Mouse (Mus musculus) intestine, embryonic 14.5 days (tissue): Measurements from ENCODE around the gene Olfr222. TPM values are rescaled to one million over a fixed set of nuclear protein-coding genes. Genes with fewer than 3 reads are reported as not detected.
A peak's percentile ranks its signal among the peaks of the same experiment; 100 is the strongest.

ENCODE experiments used
- ATAC-seq: fragments of 200-750 bp; cut with Nextera tagmentation; replicated peaks from 2 replicates; pipeline ENCODE4 v1.8.0; 2017; ENCODE audit warnings: low read depth, moderate number of reproducible peaks, moderate TSS enrichment, moderate library complexity; ENCODE audit not compliant: low FRiP score, low TSS enrichment
- DNase-seq: peaks from one replicate; pipeline ENCODE4 v3.0.0-alpha.2; 2018; ENCODE audit warnings: low spot score
- H3K27ac ChIP-seq: fragments of 300-500 bp; sonication (generic); 2 replicates; pipeline ENCODE4 v1.5.1; 2014; ENCODE audit warnings: low read depth, mild to moderate bottlenecking, control low read depth
- H3K27me3 ChIP-seq: fragments of 300-500 bp; sonication (generic); replicated peaks from 2 replicates; pipeline ENCODE4 v1.6.1; 2014; ENCODE audit warnings: low read length, control low read depth; ENCODE audit not compliant: control insufficient read depth, insufficient read depth
- H3K36me3 ChIP-seq: fragments of 300-500 bp; sonication (generic); 2 replicates; pipeline ENCODE4 v1.6.1; 2014; ENCODE audit warnings: low read length, control low read depth; ENCODE audit not compliant: control insufficient read depth, insufficient read depth
- H3K4me1 ChIP-seq: fragments of 300-500 bp; sonication (generic); replicated peaks from 2 replicates; pipeline ENCODE4 v1.6.1; 2014; ENCODE audit warnings: low read length, control low read depth, mixed read lengths; ENCODE audit not compliant: control insufficient read depth, insufficient read depth
- H3K4me2 ChIP-seq: fragments of 300-500 bp; sonication (generic); 2 replicates; pipeline ENCODE4 v1.6.1; 2014; ENCODE audit warnings: low read length
- H3K4me3 ChIP-seq: fragments of 300-500 bp; sonication (generic); 2 replicates; pipeline ENCODE4 v1.5.1; 2014; ENCODE audit warnings: low read depth, low read length, control low read depth, mixed read lengths
- H3K9ac ChIP-seq: fragments of 300-500 bp; sonication (generic); 2 replicates; pipeline ENCODE4 v1.6.1; 2014; ENCODE audit warnings: mild to moderate bottlenecking, low read length
- H3K9me3 ChIP-seq: fragments of 300-500 bp; sonication (generic); 2 replicates; pipeline ENCODE4 v1.6.1; 2016; ENCODE audit warnings: low read length, control low read depth; ENCODE audit not compliant: control insufficient read depth
- WGBS: fragments of 180-500 bp; shearing (Covaris S2); extraction: QIAGEN DNeasy Blood & Tissue Kit; methylation state at CpG from one replicate; pipeline ENCODE4 v1.1.7; 2014; 5-methylcytosine and 5-hydroxymethylcytosine counted together
- polyA plus RNA-seq: library from polyadenylated mRNA; unstranded; fragments of >200 nt; fragmentation: Nextera tagmentation; extraction: Ambion mirVana; gene quantifications from 2 replicates; pipeline ENCODE4 v1.2.1, GENCODE M21; 2014

The Olfr222 gene
- polyA plus RNA-seq, 1 experiment from 2014 or later: not detected

DNA sequence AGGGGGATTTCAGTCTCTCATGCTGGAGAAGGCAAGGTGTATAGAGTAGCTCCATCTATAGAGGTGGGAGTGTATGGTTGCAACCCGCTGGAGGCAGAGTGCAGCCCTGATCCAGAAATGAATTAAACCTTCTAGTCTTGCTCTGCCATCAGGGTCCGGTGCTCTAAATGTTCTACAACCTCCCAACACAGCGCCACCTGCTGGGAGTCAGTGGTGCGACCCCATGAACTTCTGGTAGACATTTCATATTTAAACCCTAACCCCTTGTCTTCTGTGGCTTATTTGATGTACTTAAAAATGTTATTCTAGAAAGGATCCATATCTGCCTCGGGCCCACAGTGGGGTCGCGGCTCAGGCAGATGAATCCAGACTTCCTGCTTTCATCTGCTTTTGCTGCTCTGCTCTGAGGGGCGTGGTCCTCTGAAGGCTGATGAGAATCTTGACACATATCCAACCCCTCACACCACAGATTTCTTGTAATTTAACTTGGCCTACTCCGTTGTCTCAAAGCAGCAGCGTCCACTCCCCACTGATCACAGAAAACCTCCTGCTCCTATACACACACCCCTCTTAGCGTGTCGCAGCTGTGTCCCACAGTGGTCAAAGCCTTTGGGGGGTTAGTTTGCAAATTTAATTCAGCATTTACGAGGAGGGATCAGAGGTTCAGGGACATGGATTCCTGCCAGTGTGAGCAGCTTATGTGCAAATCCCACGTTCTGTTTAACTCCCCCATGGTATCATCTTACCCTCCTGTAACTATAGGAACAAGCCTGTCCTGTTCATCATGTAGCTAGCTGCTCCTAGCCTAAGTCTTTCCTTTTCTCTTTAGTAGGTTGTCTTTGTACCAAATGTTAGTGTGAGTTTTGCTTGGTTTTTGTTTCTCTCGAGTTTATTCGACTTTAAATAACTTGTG lies 38.6 kb downstream of the Olfr222 start:
- DNase-seq (no peak), ATAC-seq (no peak)
- Histone ChIP-seq H3K4me1 (peaks cover 4% of the 10 kb centered on the region; the same call in 1 of the 2 replicates), H3K4me3 (no peak overlapping the region), H3K36me3 (no peaks in the 10 kb centered on the region), H3K9ac (no peak overlapping the region), H3K4me2 (no peak overlapping the region), H3K27ac (no peak overlapping the region), H3K27me3 (no peaks in the 10 kb centered on the region), H3K9me3 (no peaks in the 10 kb centered on the region)
- 65% methylated on average over 16 of the region's 16 CpGs for WGBS

DNA sequence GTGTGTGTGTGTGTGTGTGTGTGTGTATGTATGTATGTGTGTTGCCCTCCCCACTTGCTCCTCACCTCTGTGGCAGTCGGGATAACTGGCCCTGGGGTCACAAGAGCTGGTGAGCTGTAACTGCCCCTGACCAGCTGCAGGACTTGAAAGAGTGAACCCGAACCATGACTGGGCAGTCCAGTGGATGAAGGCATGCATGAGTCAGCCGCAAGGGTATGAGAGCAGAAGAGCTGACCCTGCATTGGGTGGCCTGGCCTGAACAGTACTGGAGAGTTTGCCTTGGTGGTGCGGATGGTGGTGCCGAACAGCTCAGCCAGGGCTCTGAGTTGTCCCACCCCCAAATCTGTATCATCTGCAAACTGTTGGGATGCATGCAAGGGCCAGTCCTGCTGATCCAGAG lies 44.5 kb downstream of the Olfr222 start:
- Histone ChIP-seq H3K9me3 (no peaks in the 10 kb centered on the region), H3K36me3 (no peaks in the 10 kb centered on the region), H3K27ac (no peak overlapping the region), H3K4me3 (no peak overlapping the region), H3K9ac (no peak overlapping the region), H3K4me2 (no peak overlapping the region), H3K27me3 (no peaks in the 10 kb centered on the region), H3K4me1 (no peaks in the 10 kb centered on the region)
- ATAC-seq: no peak
- WGBS: 78% methylated on average over 5 of the region's 5 CpGs
- no peak for DNase-seq

- H3K4me2 ChIP-seq: no peak overlapping the region
- no peak for DNase-seq
- H3K9me3 ChIP-seq: no peaks in the 10 kb centered on the region
- H3K4me3 ChIP-seq: no peak overlapping the region
- H3K27ac ChIP-seq: no peak overlapping the region
- no peak overlapping the region for H3K9ac ChIP-seq
- H3K27me3 ChIP-seq: no peaks in the 10 kb centered on the region
- H3K4me1 ChIP-seq: no peaks in the 10 kb centered on the region
- no peak for ATAC-seq
- WGBS: 64% methylated on average over 6 of the region's 6 CpGs
- H3K36me3 ChIP-seq: no peaks in the 10 kb centered on the region
These were observed 45.0 kb downstream of the Olfr222 start for GRCm38 (mm10) chr11:59530870-59531535.

DNA sequence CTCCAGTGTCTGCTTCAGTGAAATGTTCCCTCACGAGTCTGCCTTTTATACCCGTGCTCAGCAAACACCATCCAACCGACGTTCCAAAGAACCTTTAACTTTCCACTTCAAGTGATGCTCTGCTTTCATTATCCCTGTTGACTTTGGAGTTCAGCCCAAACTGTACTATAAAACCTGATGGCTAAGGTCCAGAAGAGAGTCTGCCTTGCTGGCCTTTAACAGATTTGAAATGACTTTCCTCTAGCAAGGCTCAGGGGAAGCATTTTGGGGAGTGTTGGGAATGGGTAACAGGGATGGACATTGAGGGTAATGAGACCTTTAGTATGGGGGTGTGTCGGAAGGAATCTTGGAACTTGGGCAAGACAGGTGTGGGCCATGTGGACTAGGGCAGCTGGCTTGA lies 45.8 kb downstream of the Olfr222 start:
- 81% methylated on average over 5 of the region's 5 CpGs for WGBS
- ATAC-seq: no peak
- Histone ChIP-seq H3K27ac (no peak overlapping the region), H3K9me3 (no peaks in the 10 kb centered on the region), H3K4me1 (no peaks in the 10 kb centered on the region), H3K4me3 (no peak overlapping the region), H3K36me3 (no peaks in the 10 kb centered on the region), H3K9ac (no peak overlapping the region), H3K27me3 (no peaks in the 10 kb centered on the region), H3K4me2 (no peak overlapping the region)
- no peak for DNase-seq

GRCm38 (mm10) chr11:59526472-59527080 lies 49.5 kb downstream of the Olfr222 start, which contains the start of gene Zkscan17:
TSS of gene Zkscan17 (minus strand) at chr11:59526751.
- H3K9ac ChIP-seq: no peak within 1 kb of the TSS
- 49% methylated on average over 8 of the region's 8 CpGs for WGBS
- no peak within 1 kb of the TSS for H3K4me2 ChIP-seq
- H3K9me3 ChIP-seq: no peaks in the 10 kb centered on the region
- DNase-seq: no peak
- no peaks in the 10 kb centered on the region for H3K4me1 ChIP-seq
- no peak within 1 kb of the TSS for H3K4me3 ChIP-seq
- ATAC-seq: no peak
- no peak within 1 kb of the TSS for H3K27ac ChIP-seq
- H3K36me3 ChIP-seq: no peaks in the 10 kb centered on the region
- H3K27me3 ChIP-seq: no peaks in the 10 kb centered on the region

DNA sequence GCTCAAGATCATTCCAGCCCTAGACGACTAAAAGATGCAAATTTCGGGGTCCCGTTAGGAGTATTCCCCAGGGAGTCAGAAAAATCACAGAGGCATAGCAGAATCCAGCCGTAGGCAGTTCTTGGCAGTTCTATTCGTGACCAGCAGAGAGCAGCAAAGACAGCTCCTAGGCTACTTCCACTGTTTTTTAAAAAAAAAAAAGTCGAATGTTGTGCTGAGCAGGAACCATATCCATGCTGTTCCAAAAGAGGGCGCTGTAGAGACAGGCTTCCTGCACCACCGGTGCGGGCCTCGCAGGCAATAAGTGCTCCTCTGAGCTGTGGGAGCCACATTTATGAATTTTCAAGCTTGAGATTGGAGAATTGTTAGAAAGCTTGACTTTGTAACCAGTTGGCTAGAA lies 50.8 kb downstream of the Olfr222 start:
- peak; percentile 84 for DNase-seq
- no peaks in the 10 kb centered on the region for H3K4me1 ChIP-seq
- H3K36me3 ChIP-seq: no peaks in the 10 kb centered on the region
- WGBS: 8% methylated on average over 10 of the region's 10 CpGs
- H3K9ac ChIP-seq: no peak overlapping the region
- no peak overlapping the region for H3K27ac ChIP-seq
- H3K9me3 ChIP-seq: no peaks in the 10 kb centered on the region
- H3K4me3 ChIP-seq: no peak overlapping the region
- no peak overlapping the region for H3K4me2 ChIP-seq
- ATAC-seq: 0 out of 2 replicates have a peak, but pooled peaks have one; percentile 23
- H3K27me3 ChIP-seq: no peaks in the 10 kb centered on the region

DNA sequence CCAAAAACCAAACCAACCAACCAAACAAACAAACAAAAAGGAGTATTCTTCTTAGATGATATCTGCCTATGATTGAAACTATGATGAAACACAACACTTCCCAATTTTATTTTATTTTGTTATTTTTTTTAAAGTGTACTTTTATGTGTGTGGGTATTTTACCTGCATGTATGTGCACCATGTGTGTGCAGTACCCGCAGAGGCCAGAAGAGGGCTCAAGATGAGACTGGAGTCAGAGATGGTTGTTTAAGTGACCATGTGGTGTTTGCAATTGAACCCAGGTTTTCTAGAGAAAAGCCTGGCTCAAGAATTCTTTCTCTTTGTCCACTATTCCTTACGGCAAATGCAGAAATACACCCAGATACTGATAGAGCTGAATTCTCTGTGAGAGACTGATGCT lies 51.9 kb downstream of the Olfr222 start:
- Histone ChIP-seq H3K4me1 (no peaks in the 10 kb centered on the region), H3K27me3 (no peaks in the 10 kb centered on the region), H3K4me3 (no peak overlapping the region), H3K4me2 (no peak overlapping the region), H3K9me3 (no peaks in the 10 kb centered on the region), H3K27ac (no peak overlapping the region), H3K9ac (no peak overlapping the region), H3K36me3 (no peaks in the 10 kb centered on the region)
- WGBS: 92% methylated on average over 2 of the region's 2 CpGs
- DNase-seq (no peak), ATAC-seq (no peak)
